Mouse (Mus musculus) liver, postnatal 0 days (tissue): Measurements from ENCODE around the gene Ccng1.

Source experiments
- CTCF ChIP-seq: sonication (generic); IDR thresholded peaks from 2 replicates; pipeline ENCODE4 v1.5.1; 2016; ENCODE audit warnings: antibody characterized with exemption, low read depth
- EP300 ChIP-seq: IDR thresholded peaks from 2 replicates; pipeline ENCODE4 v1.6.1; 2016; ENCODE audit warnings: antibody characterized with exemption, low read depth, mild to moderate bottlenecking

DNA sequence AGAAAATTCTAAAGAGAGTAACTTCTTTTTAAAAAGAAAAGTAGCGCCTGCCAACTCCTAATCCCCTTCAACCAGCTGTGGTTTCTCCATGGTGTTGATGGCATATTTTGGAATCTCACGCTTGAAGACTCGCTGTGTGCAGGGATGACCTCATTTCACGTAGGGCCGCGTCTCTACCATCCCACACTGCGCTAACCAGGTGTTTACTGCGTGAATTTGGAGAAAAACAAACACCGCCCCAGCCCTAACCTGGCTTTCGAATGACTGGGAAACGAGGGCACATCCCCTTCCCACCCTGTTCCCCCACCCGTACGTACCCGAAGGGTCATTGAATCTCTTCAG, 22.1 kb downstream of the Ccng1 start:
- TF ChIP-seq CTCF (no peak), EP300 (no peak)
